Mouse (Mus musculus) cerebellum, postnatal 36 days (tissue): ENCODE measurements at regions not wholly inside any gene's neighbourhood (a gene's known extent, or its start where the extent isn't known, plus 50 kb on each side); places are given as distances from the start of the nearest gene placed in this dataset.
A peak's percentile ranks its signal among the peaks of the same experiment; 100 is the strongest.

Experiments used
- DNase-seq, 2 experiments: peaks; one replicate each; pipeline ENCODE4 v3.0.0; 2021 to 2022; ENCODE audit warnings: mixed read lengths in 2 of 2

- DNase-seq, result no peak
Measured at GRCm38 (mm10) chr10:21446641-21447040, 69.5 kb downstream of the Aldh8a1 start.

- DNase-seq, result no peak
Measured at GRCm38 (mm10) chr10:21448132-21448531, 71.0 kb downstream of the Aldh8a1 start.

GRCm38 (mm10) chr10:21448942-21449341 is 71.9 kb downstream of the Aldh8a1 start:
- DNase-seq, result no peak

- DNase-seq, result no peak
Measured at GRCm38 (mm10) chr10:21452611-21453010, 75.5 kb downstream of the Aldh8a1 start.

- no peak for DNase-seq
Measured at GRCm38 (mm10) chr10:21453527-21453926, 76.4 kb downstream of the Aldh8a1 start.

- no peak for DNase-seq
Measured at GRCm38 (mm10) chr10:21454153-21454552, 77.1 kb downstream of the Aldh8a1 start.

GRCm38 (mm10) chr10:21454757-21455156 is 77.7 kb downstream of the Aldh8a1 start:
- DNase-seq, result no peak

- DNase-seq, result no peak
Measured at GRCm38 (mm10) chr10:21455863-21456262, 78.8 kb downstream of the Aldh8a1 start.

- DNase-seq, result no peak
Measured at GRCm38 (mm10) chr10:21456359-21456758, 79.3 kb downstream of the Aldh8a1 start.

GRCm38 (mm10) chr10:21456991-21457390 is 79.9 kb downstream of the Aldh8a1 start:
- DNase-seq, result no peak

- DNase-seq, result no peak
Measured at GRCm38 (mm10) chr10:21458608-21459007, 81.5 kb downstream of the Aldh8a1 start.

- DNase-seq, result no peak
Measured at GRCm38 (mm10) chr10:21460062-21460461, 83.0 kb downstream of the Aldh8a1 start.

- DNase-seq, result no peak
Measured at GRCm38 (mm10) chr10:21462915-21463314, 85.8 kb downstream of the Aldh8a1 start.

- DNase-seq, result peak; percentile 80 to 91
Measured at GRCm38 (mm10) chr10:21465362-21465761, 88.3 kb downstream of the Aldh8a1 start.

GRCm38 (mm10) chr10:21465806-21466377 is 88.8 kb downstream of the Aldh8a1 start:
- no peak for DNase-seq

- no peak for DNase-seq
Measured at GRCm38 (mm10) chr10:21467425-21468085, 90.5 kb downstream of the Aldh8a1 start.

- no peak for DNase-seq
Measured at GRCm38 (mm10) chr10:21468421-21468820, 91.3 kb downstream of the Aldh8a1 start.

GRCm38 (mm10) chr10:21469961-21470360 is 92.9 kb downstream of the Aldh8a1 start:
- DNase-seq, result no peak

- no peak for DNase-seq
Measured at GRCm38 (mm10) chr10:21470589-21470988, 93.5 kb downstream of the Aldh8a1 start.

- DNase-seq, result no peak
Measured at GRCm38 (mm10) chr10:21474242-21474641, 97.2 kb downstream of the Aldh8a1 start.

- no peak for DNase-seq
Measured at GRCm38 (mm10) chr10:21478004-21478403, 100.9 kb downstream of the Aldh8a1 start.

- no peak for DNase-seq
Measured at GRCm38 (mm10) chr10:21479403-21479802, 102.3 kb downstream of the Aldh8a1 start.

GRCm38 (mm10) chr10:21481255-21481654 is 104.2 kb downstream of the Aldh8a1 start:
- DNase-seq, result no peak

GRCm38 (mm10) chr10:21482055-21482454 is 105.0 kb downstream of the Aldh8a1 start:
- no peak for DNase-seq

- no peak for DNase-seq
Measured at GRCm38 (mm10) chr10:21482659-21483058, 105.6 kb downstream of the Aldh8a1 start.
